Mouse (Mus musculus): ENCODE measurements around the gene Laptm4a.
A peak's percentile ranks its signal among the peaks of the same experiment; 100 is the strongest.
"Not testable (repeated sequence)": the region's sequence is repeated elsewhere in the genome, so short reads cannot be mapped to it uniquely, and the experiment has no call there.

Gene Laptm4a

DNA sequence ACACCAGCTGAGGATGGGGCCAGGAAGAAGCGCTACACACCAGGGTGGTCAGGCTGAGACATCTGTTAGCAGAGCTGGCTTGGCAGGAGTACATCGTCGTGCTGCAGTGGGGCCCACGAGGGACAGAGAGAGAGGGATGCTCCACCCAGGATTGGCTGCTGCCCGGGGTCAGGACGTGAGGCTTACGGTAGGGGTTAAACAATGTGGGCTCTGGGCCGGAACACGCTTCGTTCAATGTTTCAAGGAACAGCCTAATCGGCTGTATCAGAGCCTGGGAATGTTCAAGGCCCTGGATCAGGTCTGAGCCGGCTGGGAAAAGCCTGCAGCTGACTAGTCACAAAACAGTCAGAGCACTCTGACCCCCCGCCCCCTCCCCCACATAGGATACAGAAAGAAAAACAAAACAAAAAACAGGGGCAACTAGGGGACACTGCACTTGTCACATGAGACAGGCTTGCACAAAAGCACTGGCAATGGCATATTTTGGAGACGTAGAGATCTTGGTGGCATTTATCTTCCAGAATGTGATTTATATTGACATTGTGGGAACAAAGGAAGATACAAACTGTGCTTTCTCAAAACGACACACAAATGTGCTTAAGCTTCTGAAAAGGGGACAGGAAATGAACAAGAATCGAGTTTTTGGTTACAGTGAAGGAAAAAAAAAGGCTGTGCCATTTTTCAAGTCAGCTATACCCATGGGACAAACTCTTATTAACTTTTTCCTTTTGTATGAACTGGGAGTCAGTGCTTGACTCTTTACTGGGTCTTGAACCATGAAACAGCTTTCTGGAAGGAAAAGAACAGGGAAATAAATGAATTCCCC is 8.4 kb upstream of the Laptm4a start:
- peak; percentile 61 for DNase-seq (ENCODE audit: low spot score)

DNA sequence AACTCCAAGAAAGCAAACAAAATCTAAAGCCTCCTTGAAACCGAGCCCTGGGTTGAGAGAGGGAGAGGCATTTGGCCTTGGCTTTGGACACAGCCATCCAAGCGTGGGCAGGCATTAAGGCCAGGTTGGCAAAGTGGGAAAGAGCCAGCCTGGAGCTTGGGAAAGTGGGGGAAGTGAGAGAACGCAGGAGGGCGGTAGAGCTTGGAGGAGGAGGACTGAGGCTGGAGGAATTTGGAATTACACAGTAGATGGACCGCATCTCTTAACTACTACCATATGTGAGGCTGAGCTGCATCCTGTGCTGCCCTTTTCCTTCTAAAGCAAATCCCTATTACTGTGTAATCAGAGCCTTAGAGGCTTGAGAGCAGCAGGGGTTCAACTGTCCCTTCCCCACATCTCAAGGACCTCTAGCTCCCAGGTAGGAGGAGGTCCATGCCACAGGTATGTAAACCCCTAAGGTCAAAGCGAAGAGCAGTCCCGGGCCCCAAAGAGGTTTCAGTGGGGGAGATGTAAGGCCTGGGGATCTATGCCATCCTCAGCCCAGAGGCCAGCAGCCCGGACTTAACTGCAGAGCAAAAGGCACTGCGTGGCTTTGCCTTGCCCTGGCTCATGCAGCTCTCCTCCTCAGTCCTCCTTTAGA is 7.6 kb upstream of the Laptm4a start:
- no peak for DNase-seq (ENCODE audit: low spot score)

GRCm38 (mm10) chr12:8916378-8916777 is 5.1 kb upstream of the Laptm4a start:
- DNase-seq (ENCODE audit: low spot score), result peak; percentile 64

DNA sequence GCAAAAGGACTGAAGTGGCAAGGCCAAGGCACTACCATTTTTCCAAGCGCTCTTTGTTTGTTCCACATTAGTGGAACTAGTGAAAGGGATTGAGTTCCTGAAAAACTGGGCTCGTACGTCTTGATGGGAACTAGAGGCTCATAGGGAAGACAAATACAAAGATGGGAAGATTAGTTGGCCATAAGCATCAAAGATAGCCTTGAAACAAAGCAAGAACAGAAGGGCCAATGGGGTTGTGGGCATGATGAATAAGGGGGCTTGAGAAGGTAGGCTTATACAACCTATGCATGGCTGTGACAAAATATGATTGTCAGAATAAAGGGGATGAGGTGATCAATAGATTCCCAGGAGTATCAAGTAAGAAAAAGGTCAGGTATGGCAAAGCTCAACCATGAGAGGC is 2.2 kb upstream of the Laptm4a start:
- no peak for DNase-seq (ENCODE audit: low spot score)

GRCm38 (mm10) chr12:8920996-8921393 is 469 bp upstream of the Laptm4a start:
- no peak for DNase-seq (ENCODE audit: low spot score)

GRCm38 (mm10) chr12:8922369-8923124 is 1.1 kb downstream of the Laptm4a start:
- no peak for DNase-seq (ENCODE audit: low spot score)

GRCm38 (mm10) chr12:8923125-8923410 is 1.6 kb downstream of the Laptm4a start:
- no peak for DNase-seq (ENCODE audit: low spot score)

- no peak for DNase-seq (ENCODE audit: low spot score)
Measured at GRCm38 (mm10) chr12:8923603-8924002, 2.1 kb downstream of the Laptm4a start.

DNA sequence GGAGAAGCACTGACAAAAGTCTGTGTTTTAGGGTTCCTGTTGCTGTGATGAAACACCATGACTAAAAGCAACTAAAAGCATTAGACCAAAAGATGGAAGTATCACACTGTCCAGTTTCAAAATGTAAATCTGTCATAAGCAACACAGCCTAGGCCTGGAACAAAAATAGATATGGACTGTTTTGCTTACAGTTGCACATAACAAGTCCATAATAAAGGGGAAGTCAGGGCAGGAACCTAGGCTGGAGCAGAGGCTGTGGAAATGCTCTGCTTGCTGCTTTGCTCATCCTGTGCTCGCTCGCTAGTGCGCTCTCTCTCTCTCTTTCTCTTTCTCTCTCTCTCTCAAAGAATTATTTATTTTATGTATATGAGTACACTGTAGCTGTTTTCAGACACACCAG is 6.2 kb downstream of the Laptm4a start:
- no peak for DNase-seq (ENCODE audit: low spot score)

GRCm38 (mm10) chr12:8928766-8929165 is 7.3 kb downstream of the Laptm4a start:
- no peak for DNase-seq (ENCODE audit: low spot score)

- DNase-seq (ENCODE audit: low spot score), result no peak
Measured at GRCm38 (mm10) chr12:8931083-8931482, 9.6 kb downstream of the Laptm4a start.

DNA sequence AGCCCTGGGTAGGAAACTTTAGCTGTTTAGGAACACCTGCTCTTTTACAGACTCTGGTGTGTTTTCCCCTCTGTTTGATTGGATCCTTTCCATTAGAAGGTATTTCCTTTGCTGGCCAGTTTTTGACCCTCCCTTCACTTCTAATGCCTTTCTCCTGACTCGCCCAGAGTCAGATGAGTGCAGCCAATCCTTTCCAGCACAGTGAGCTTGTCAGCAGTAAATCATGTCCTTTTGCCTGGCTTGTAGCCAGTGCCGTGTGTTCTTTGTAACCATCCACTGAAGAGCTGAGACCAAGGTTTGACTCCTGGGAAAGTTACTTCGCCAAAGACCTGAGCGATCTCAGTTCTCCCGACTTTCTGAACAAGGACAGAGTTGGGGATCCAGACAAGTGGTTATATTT is 13.9 kb downstream of the Laptm4a start:
- DNase-seq (ENCODE audit: low spot score), result no peak

DNA sequence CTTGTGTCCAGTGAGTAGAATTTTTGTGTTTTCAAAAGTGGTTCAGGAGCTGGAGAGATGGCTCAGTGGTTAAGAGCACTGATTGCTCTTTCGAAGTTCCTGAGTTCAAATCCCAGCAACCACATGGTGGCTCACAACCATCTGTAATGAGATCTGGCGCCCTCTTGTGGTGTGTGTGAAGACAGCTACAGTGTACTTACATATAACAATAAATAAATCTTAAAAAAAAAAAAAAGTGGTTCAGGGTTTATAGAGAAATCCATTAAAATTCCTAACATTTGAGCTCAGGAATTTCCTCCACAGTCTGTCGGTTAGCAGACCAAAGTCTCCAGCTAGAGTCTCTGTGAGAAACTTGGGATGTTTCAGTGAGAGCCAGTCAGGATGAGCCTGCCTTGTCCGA is 14.7 kb downstream of the Laptm4a start:
- not testable (repeated sequence) for DNase-seq (ENCODE audit: low spot score)

- DNase-seq (ENCODE audit: low spot score), result no peak
Measured at GRCm38 (mm10) chr12:8939490-8939889, 18.0 kb downstream of the Laptm4a start.

DNA sequence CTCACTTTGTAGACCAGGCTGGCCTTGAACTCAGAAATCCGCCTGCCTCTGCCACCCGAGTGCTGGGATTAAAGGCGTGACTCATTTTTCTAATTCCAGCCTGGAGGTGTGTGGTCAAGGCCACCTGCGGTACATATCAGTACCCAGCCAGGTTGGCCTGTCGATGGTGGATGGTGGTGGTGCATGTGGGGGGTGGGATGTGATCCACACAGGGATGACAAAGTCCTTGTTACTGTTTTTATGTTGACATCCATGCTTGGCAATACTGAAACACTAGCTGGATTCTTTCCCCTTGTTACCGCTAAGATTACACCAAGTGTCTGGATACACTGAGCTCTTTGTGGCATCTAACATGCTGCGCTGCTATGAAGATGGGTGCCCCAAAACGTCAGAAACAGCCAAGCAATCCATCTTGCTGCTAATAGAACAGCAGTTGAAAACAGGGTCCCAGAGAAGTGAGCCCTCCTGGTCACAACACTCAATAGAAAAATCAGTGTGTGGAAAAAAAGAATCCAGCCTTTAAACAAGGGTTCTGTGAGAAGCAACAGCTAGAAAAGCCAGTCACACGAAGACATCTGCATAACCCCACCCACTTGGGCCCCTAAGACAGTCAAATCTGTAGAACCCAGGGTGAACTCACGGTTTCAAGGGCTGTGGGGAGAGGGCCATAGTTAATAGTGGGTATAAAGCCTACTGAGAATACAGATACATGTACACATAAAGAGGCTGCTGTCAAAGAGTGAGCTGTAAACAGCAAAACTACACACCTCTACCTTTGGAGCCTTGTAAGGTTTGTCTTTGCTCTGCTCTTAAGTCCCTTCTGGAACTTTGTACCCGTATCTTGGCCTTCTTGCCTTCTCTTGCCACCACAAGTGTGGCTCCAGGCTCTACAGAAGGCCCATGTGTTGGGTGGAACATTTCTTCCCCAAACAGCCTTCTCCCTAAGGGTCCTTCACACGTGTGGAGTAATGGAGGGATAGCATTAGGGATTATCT is 18.8 kb downstream of the Laptm4a start:
- DNase-seq (ENCODE audit: low spot score), result no peak

DNA sequence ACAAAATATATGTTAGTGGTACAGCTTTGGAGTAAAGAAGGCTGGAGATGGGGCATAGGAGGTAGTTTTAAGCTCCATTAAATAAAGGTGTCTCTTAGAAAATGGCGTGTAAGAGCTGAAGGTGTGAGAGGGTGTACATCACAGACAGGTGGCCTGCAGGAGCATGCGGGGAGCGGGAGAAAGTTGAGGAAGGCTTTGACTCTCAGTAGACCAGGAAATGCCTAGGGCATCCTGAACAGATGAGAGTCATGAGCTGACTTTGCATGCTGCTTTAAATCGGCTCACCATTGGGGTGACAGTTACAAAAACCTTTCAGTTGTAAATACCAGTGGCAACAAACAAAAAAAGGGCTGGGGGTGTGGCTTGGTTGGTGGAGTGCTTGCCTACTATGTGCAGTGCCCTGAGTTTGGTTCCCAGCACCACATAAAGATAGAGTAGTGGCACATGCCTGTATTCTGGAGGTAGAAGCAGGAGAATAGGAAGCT is 19.7 kb downstream of the Laptm4a start:
- DNase-seq (ENCODE audit: low spot score), result no peak

DNA sequence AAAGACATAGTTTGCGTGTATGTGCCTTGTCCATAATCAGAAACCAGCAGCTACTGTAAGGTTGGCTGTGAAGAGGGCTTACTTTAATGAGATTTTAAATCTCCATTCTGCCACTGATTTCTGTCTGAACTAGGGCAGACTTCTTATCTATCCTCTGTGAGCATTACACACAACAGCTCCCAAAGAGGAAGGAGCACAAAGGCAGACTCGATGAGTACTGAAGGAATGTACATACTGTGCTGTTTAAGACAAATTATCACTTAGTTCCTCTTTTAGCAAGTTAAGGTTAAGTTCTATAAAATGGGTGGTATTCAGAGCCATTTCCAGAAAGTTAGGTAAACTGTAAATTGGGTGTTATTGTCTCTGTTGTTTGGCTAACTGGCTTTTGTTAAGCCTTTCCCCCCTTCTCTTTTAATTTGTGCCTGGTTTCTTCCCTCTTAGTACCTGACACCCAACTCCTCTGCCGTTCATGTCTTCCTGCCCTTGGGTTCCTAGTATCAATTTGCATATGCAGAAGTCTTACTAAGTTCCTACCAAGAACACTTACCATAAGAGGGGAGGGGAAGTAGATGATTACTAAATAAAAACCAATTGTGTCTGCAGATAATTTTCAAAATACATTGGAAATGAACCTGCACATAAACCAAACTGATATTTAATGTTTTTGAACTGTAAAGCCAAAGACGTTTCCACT is 20.4 kb downstream of the Laptm4a start:
- no peak for DNase-seq (ENCODE audit: low spot score)

- no peak for DNase-seq (ENCODE audit: low spot score)
Measured at GRCm38 (mm10) chr12:8947163-8947562, 25.7 kb downstream of the Laptm4a start.

- DNase-seq (ENCODE audit: low spot score), result peak; percentile 56
Measured at GRCm38 (mm10) chr12:8947714-8948464, 26.4 kb downstream of the Laptm4a start, which contains the start of gene Matn3. Gene Matn3, plus strand, starts transcription at chr12:8947929.

DNA sequence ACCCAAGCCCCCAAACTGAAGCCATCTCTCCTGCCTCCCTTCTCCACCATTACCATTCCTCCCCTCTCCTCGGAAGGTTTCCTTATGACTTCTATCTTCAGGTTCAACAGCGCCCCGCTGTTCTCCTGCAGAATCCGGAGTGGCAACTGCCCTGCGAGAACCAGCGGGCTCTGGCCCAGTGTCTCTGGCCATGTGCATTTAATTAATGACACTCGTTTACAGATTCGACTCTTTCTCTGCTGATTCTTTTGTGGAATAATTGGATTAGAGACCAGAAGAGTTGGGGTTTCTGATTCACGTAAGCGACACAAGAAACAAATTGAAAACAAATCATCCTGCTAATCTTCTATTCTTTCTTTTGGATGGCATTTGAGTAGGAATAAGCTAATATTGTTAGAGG is 31.7 kb downstream of the Laptm4a start:
- DNase-seq (ENCODE audit: low spot score), result no peak

All from ovary, postnatal 14 days (tissue).